Mouse (Mus musculus): ENCODE results near the gene 9930111J21Rik1.
"Not testable (repeated sequence)": the region's sequence is repeated elsewhere in the genome, so short reads cannot be mapped to it uniquely, and the experiment has no call there.

Gene 9930111J21Rik1

DNA sequence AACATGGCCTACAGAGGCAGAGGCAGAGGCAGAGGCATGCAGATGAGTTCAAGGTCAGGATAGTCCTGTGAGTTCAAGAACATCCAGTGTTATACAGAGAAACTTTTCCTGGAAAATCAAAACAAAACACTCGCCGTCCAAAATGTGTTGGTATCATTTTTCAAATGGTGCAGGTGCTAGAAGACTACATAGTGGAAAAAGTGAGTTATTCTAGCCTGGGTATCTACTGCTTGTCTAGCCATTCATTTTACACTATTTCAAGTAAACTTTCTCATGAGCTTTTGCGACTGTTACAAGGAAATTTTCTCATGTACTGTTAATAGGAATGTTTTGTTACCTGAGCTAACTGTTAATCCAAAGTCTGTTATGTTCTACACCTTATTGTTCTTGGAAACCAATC, 60.8 kb downstream of the 9930111J21Rik1 start:
- DNase-seq (ENCODE audit: low spot score) = no peak

DNA sequence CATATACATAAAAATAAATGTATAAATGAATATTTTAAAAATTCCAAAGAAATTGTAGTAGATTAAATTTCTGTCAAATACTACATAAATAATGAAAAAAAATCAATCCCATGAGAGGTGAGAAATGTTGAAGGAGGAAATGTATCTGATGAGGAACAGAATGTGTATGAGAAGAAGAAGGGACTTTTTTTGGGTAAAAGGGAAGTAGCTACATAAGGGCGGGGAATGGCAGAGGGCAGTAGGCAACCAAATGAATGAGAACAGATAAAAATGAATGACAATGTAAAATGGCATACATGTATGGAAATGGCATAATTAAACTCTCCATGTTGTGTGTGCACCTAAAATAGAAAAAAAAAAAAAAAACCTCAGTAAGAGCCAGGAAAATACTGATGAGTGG, 65.6 kb downstream of the 9930111J21Rik1 start:
- DNase-seq (ENCODE audit: low spot score) = no peak

DNA sequence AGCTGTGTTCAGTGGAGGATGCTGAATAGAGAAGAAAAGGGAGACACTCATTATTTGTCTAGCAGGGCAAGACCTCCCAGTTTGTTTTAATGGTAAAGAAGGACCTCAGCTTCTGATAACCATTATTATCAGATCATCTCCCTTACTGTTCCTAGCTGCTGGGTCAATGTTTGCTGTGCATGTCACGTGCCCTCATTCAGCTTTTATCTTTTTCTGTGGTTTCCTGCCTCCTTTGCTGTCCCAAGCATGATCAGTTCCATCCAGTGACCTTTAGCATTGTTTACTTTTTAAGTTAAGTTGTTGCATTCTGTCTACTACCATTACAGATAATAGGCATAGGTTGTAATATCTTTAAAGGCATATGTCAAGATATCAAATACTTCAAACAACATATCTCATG, 70.7 kb downstream of the 9930111J21Rik1 start:
- no peak for DNase-seq (ENCODE audit: low spot score)

DNA sequence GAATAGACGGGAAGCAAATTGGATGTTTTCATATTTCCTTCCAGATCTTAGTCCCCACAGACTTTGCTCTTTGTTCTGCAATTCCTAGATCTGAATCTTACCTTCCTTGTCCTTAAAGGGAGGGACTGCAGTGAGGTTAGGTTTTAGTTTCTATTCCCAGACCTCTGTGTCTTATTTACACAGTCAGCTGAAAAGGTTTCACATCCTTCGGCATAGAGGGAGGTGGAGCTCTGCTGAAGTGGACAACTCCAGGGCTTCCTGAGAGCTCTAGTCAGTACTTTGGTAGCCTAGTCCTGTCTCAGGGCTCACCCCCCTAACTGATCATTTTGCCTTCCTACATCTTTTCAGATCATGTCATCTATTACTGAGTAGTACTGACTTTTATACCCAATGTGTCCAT, 77.2 kb downstream of the 9930111J21Rik1 start, which contains the start of gene Gm5431:
Gene Gm5431, minus strand, starts transcription at position 194 of the 400 bp plus-strand sequence.
- DNase-seq (ENCODE audit: low spot score) = no peak

DNA sequence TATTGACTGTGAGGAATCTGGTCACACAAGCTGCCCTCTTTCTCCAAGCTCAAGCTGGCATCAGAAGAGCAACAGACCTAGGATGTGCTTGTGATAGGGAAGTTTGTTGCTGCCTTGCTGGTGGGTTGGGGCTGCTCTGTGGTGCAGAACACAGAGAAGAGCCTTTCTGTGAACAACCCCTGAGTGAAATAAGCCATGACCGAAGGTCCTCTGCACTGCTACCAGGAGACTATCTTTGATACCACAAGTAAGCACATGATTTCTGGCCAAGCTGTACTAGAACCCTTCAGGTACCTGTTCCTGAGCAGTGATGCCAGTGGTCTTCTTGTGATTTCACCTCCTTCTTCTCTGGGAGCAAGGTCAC, 77.6 kb downstream of the 9930111J21Rik1 start:
- not testable (repeated sequence) for DNase-seq (ENCODE audit: low spot score)

DNA sequence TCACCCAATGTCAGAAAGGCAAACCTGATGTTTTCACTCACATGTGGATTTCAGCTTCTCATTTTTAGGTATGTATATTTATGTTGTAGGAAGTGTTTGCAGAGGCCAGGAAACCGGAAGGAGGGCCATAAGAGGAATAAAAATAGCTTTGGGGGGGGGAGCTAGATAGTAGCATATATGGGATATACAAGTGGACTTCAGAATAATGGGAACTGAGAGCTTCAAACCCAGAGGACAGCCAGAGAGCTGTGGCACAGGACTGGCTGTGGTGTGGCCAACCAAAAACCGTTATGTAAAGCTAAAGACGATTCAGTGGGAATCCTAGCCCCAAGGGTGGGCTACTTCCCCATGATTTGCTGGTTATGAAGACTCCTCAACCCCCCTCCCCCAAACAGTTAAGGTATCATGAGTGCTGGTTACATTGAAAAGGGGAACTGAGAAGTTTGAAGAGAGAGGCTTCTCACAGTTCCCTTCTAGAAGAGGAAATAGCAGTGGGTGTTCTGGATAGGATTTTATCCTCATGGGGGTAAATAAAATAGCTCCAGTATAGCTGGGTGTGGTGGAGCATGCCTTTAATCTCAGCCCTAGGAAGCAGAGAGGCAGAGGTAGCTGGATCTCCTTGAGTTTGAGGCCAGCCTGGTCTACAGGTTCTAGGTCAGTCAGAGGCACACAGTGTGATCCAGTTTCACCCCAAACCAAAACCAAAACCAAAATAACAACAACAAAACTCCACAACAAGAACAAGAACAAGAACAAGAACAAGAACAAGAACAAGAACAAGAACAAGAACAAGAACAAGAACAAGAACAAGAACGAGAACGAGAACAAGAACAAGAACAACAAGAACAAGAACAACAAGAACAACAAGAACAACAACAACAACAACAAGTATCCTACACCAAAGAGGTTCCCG, 78.3 kb downstream of the 9930111J21Rik1 start:
- DNase-seq (ENCODE audit: low spot score) = not testable (repeated sequence)

DNA sequence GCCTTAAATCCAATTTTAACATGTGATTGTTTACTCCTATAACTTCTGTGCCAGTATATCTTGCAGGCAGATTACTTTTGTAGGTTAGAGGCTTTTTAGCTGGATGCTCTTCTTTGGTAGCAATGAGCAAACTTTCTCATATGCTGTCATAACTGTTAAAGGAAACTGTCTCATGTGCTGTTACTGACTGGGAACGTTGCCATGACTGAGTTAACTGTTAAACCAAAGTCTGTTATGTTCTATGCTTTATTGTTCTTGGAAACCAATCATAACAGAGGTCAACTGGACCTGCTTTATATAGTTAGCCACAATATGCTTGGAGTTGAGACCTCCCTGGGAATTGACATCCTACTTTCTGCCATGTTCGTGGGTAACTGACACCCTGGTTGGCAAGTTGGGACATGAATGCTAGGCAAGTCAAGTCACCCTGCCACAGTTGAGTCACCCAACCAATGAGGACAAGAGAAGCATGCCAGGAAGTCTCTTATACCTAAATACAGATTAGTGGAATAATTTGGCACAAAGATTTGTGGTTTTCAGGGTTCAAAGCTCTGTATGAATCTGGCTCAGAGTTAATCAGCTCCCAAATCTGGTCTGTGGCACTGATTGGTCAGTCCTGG, 80.3 kb downstream of the 9930111J21Rik1 start:
- DNase-seq (ENCODE audit: low spot score) = peak; percentile 52

All from adipocyte (in vitro differentiated cells).